Mouse (Mus musculus) heart, embryonic 10.5 days (tissue): Measurements from ENCODE around the gene Scube3. TPM values are rescaled to one million over a fixed set of nuclear protein-coding genes. Genes with fewer than 3 reads are reported as not detected.

ENCODE experiments used
- DNase-seq: peaks from one replicate; pipeline ENCODE4 v3.0.0-alpha.2; 2017; ENCODE audit warnings: low spot score
- H3K27ac ChIP-seq: fragments of 300-500 bp; sonication (generic); 2 replicates; pipeline ENCODE4 v1.5.1; 2016; ENCODE audit warnings: mild to moderate bottlenecking
- H3K27me3 ChIP-seq: fragments of 300-500 bp; sonication (generic); 2 replicates; pipeline ENCODE4 v1.6.1; 2016; ENCODE audit warnings: mild to moderate bottlenecking; ENCODE audit not compliant: poor library complexity, insufficient read depth, severe bottlenecking
- H3K36me3 ChIP-seq: fragments of 300-500 bp; sonication (generic); 2 replicates; pipeline ENCODE4 v1.6.1; 2016; ENCODE audit warnings: mild to moderate bottlenecking, moderate library complexity
- H3K4me1 ChIP-seq: fragments of 300-500 bp; sonication (generic); 2 replicates; pipeline ENCODE4 v1.6.1; 2016; ENCODE audit warnings: mild to moderate bottlenecking
- H3K4me3 ChIP-seq: fragments of 300-500 bp; sonication (generic); 2 replicates; pipeline ENCODE4 v1.5.1; 2016; ENCODE audit warnings: mild to moderate bottlenecking, moderate library complexity
- H3K9me3 ChIP-seq: fragments of 300-500 bp; sonication (generic); 2 replicates; pipeline ENCODE4 v1.6.1; 2016; ENCODE audit warnings: mild to moderate bottlenecking, moderate library complexity
- WGBS: fragments of 180-500 bp; shearing (Covaris S2); methylation state at CpG from one replicate; pipeline ENCODE4 v1.1.7; 2016; 5-methylcytosine and 5-hydroxymethylcytosine counted together
- polyA plus RNA-seq: library from polyadenylated mRNA; unstranded; fragments of >200 nt; fragmentation: Nextera tagmentation; extraction: Ambion mirVana; gene quantifications from 2 replicates; pipeline ENCODE4 v1.2.1, GENCODE M21; 2016

The Scube3 gene
- polyA plus RNA-seq = 2.1 and 5.5 TPM in 2 replicates

DNA sequence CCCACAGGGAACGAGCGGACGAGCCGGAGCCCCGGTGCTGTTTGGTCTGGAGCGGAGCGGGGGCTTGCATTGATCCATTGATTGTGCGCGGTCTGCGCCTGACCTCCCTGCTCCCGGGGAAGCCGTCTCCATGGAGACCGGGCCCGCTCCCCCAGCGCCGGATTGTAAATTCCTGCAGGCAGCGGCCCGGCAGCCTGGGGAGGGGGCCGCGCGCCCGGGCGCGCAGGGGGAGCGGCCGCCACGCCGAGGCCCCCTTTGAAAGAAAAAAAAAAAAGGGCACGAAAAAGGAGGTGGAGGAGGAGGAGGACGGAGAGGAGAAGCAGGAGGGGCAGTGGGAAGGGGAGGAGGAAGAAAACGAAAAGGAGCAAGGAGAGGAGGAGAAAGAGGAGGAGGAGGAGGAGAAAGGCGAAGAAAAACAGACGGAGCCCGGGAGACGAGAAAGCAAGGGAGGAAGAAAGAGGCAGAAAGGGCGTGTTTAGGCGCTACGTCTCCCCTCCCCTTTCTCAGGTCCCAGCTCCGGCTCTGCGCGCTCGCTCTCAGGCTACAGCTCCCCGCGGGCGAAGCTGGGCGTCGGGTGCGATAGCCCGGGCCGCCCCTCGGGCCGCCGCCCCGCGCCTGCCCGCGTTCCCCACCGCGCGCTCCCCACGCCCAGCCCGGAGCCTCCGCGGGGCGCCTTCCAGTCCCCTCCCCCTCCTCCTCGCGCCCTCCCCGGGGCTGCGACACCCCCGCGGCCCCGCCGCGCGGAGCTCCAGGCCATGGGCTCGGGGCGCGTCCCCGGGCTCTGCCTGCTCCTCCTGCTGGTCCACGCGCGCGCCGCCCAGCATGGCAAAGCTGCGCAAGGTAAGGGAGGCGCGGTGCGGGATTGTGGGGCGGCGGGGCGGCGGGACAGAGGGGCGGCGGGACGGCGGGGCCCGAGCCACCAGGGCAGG, at the start of gene Scube3:
TSS of gene Scube3 (plus strand) at position 371 of the 929 bp plus-strand sequence.
- Histone ChIP-seq H3K9me3 (no peaks in the 10 kb centered on the region), H3K4me3 (peak within 1 kb of the TSS; percentile 76), H3K4me1 (peaks cover 77% of the 10 kb centered on the region), H3K27ac (peak within 1 kb of the TSS; percentile 86), H3K27me3 (peaks cover 93% of the 10 kb centered on the region), H3K36me3 (no peaks in the 10 kb centered on the region)
- no peak for DNase-seq
- WGBS = under 1% methylated on average over 67 of the region's 97 CpGs

DNA sequence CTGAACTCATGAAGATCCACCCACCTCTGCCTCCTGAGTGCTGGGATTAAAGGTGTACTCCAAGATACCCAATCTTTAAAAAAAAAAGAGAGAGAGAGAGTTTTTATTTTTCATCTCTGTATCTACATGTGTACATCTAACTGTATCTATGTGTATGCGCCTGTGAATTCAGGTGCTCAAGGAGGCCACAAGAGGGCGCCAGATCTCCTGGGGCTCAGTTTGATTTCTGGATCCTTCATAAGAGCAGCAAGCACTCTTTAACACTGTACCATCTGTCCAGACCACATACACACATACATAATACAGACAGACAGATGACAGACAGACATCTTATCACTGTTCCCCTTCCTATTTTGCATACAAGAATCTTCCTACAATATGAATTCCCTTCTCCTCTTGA, 49.6 kb upstream of the Scube3 start:
- no peak overlapping the region for H3K4me3 ChIP-seq
- peaks cover 13% of the 10 kb centered on the region for H3K4me1 ChIP-seq
- H3K27ac ChIP-seq = no peak overlapping the region
- H3K36me3 ChIP-seq = 0 out of 2 replicates have a peak, but pooled peaks cover 3% of the 10 kb centered on the region
- H3K9me3 ChIP-seq = no peaks in the 10 kb centered on the region
- no peak for DNase-seq
- 83% methylated on average over 2 of the region's 2 CpGs for WGBS
- 0 out of 2 replicates have a peak, but pooled peaks cover under 1% of the 10 kb centered on the region for H3K27me3 ChIP-seq

DNA sequence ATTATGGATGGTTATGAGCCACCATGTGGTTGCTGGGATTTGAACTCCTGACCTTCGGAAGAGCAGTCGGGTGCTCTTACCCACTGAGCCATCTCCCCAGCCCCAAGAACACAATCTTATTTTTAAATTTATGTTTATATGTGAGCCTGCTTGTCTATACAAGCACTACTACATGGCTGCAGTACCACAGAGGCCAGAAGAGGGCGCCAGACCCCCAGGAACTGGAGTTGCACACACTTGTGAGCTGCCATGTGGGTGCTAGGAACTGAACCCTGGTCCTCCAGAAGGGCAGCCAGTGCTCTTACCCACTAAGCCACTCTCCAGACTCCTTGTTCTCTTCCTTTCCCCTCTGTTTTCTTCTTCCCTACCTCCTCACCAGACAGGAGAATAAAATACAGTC, 48.1 kb upstream of the Scube3 start:
- Histone ChIP-seq H3K27ac (no peak overlapping the region), H3K4me3 (no peak overlapping the region), H3K9me3 (no peaks in the 10 kb centered on the region), H3K27me3 (0 out of 2 replicates have a peak, but pooled peaks cover 8% of the 10 kb centered on the region), H3K4me1 (0 out of 2 replicates have a peak, but pooled peaks cover 7% of the 10 kb centered on the region), H3K36me3 (0 out of 2 replicates have a peak, but pooled peaks cover 3% of the 10 kb centered on the region)
- WGBS = 77% methylated on average over 3 of the region's 3 CpGs
- no peak for DNase-seq

DNA sequence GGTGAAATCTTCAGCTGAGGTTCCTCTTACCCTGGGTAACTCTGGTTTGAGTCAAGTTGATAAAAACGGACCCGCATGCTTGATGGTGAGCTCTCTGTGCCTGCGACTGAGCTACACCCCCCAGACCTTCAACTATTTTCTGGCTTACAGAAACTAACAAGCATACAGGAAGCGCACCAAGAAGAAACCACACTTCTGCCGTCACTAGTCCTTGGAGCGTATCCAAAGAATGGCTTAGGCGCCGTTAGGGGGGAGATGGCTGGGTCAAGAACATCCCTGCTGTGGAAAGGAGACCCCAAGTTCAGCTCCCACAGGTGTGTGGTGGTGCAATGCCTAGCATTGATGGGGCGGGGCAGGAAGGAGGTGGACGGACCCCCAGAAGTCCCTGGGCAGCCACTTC, 45.5 kb upstream of the Scube3 start:
- H3K9me3 ChIP-seq = no peaks in the 10 kb centered on the region
- no peak overlapping the region for H3K27ac ChIP-seq
- H3K4me1 ChIP-seq = peaks cover 11% of the 10 kb centered on the region; the same call in 1 of the 2 replicates
- no peak for DNase-seq
- H3K27me3 ChIP-seq = 0 out of 2 replicates have a peak, but pooled peaks cover 8% of the 10 kb centered on the region
- H3K36me3 ChIP-seq = 0 out of 2 replicates have a peak, but pooled peaks cover 3% of the 10 kb centered on the region
- 86% methylated on average over 10 of the region's 10 CpGs for WGBS
- no peak overlapping the region for H3K4me3 ChIP-seq

DNA sequence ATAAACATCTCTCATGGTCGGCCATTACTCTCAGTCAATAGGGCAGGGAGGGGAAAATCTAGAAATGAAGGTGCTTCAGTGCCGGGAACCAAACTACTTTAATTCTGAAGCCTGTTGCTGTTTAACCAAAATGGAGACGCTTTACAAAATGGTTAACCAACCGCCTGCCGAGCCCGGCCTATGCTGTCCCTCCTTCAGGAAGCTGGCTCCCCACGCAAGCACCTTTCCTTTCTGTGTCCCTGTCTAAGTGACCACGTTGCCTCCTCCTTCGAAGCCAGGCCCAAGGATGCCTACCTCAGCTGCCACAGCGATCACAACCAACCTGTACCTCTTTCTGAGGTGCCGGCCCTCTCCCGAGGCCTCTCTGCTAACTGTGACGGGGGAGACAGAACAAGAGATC, 44.6 kb upstream of the Scube3 start:
- 82% methylated on average over 13 of the region's 13 CpGs for WGBS
- 0 out of 2 replicates have a peak, but pooled peaks cover 8% of the 10 kb centered on the region for H3K27me3 ChIP-seq

DNA sequence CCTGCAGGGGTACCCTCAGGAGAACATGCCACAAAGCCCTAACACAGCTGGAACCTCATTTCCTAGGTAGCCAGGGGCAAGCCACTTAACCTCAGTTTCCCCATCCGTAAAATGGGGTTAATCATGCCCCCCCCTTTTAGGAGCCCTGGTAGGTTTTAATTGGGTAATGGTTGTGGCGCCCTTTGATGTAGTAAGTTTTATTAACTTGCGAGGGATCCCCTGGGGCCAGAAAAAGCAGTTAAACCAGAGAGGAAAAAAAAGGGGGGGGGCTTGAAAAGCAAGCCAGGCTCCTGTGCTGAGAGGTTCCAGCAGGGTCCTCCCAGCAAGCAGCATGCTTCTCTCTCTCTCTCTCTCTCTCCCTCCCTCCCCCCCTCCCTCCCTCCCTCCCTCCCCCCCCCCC, 42.9 kb upstream of the Scube3 start:
- no peak overlapping the region for H3K4me3 ChIP-seq
- WGBS = 59% methylated on average over 3 of the region's 3 CpGs
- 0 out of 2 replicates have a peak, but pooled peaks cover 8% of the 10 kb centered on the region for H3K27me3 ChIP-seq
- no peak overlapping the region for H3K27ac ChIP-seq
- no peaks in the 10 kb centered on the region for H3K9me3 ChIP-seq
- H3K36me3 ChIP-seq = no peaks in the 10 kb centered on the region
- peaks cover 16% of the 10 kb centered on the region; the same call in 1 of the 2 replicates for H3K4me1 ChIP-seq
- DNase-seq = no peak

More for the DNA sequence above, 44.6 kb upstream of the Scube3 start:
- H3K36me3 ChIP-seq = 0 out of 2 replicates have a peak, but pooled peaks cover 3% of the 10 kb centered on the region
- H3K9me3 ChIP-seq = no peaks in the 10 kb centered on the region
- no peak for DNase-seq
- H3K4me1 ChIP-seq = peaks cover 11% of the 10 kb centered on the region; the same call in 1 of the 2 replicates
- H3K4me3 ChIP-seq = no peak overlapping the region
- no peak overlapping the region for H3K27ac ChIP-seq

DNA sequence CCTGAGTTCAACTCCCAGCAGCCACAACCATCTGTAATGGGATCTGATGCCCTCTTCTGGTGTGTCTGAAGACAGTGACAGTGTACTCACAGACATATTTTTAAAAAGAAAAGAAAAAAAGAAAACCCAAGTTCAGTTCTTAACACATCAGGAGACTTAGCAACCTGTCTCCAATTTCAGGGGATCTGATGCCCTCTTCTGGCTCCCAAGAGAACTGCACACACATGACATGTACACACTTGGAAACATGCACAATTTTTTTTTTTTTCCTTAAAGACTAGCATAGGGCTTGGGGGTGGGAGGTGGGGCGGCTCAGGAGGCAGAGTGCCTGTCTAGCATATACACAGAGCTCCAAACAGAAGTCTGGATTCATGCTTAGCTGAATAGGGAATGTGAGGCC, 41.3 kb upstream of the Scube3 start:
- H3K4me1 ChIP-seq = peaks cover 16% of the 10 kb centered on the region; the same call in 1 of the 2 replicates
- no peaks in the 10 kb centered on the region for H3K9me3 ChIP-seq
- H3K4me3 ChIP-seq = no peak overlapping the region
- 0 out of 2 replicates have a peak, but pooled peaks cover 8% of the 10 kb centered on the region for H3K27me3 ChIP-seq
- 87% methylated on average over 1 of the region's 1 CpGs for WGBS
- H3K27ac ChIP-seq = no peak overlapping the region
- H3K36me3 ChIP-seq = no peaks in the 10 kb centered on the region
- DNase-seq = no peak

DNA sequence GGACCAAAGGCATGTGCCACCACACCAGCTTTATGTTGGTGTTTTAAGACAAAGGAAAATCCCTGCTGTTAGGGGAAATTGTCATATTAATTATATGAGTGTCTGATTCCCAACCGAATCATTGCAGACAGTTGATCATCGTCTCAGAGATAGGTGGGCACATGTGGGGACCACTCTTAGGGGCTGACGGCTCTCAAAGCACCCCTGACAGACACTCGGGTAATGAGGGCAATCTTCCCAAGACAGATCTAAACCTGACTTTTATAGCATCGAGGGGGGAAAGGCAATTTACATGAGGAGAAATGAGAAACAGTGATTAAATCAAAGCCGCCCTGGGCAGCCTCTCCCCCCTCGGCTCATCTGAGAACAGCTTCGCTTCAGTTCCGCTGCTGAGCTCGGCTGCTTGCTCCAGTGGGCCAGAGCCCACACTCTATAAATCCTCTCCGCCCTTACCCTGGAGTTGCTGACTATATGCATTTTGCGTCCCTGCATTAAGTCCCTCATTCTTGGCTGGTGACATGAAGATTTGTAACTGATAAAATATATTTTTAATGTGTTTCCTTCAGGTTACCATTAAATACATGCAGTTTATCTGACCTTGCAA, 40.6 kb upstream of the Scube3 start:
- H3K4me3 ChIP-seq = no peak overlapping the region
- WGBS = 72% methylated on average over 12 of the region's 12 CpGs
- no peak overlapping the region for H3K27ac ChIP-seq
- DNase-seq = no peak
- H3K27me3 ChIP-seq = 0 out of 2 replicates have a peak, but pooled peaks cover 8% of the 10 kb centered on the region
- no peaks in the 10 kb centered on the region for H3K36me3 ChIP-seq
- peaks cover 16% of the 10 kb centered on the region; the same call in 1 of the 2 replicates for H3K4me1 ChIP-seq
- no peaks in the 10 kb centered on the region for H3K9me3 ChIP-seq

DNA sequence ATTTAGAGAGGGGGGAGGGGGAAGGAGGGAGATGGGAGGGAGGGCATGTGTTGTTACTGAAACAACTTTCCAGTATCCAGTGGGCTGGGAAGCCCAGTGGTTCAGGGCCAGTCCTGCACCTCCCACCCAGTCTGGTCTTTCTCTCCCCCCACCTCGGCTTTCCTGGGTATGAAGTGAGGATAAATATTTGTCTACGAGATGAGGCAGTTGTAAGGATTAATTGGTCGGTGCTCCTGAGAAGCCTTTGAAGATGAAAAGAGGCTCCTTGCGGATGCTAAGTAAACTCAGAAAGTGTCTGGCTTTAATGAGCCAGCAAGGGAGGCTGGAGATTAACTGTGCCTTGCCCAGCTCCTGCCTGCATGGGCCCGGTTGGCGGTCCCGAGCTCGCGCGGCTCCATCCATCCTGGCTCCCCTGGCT, 40.0 kb upstream of the Scube3 start:
- Histone ChIP-seq H3K27ac (no peak overlapping the region), H3K9me3 (no peaks in the 10 kb centered on the region), H3K4me1 (peaks cover 19% of the 10 kb centered on the region), H3K4me3 (no peak overlapping the region), H3K27me3 (0 out of 2 replicates have a peak, but pooled peaks cover 8% of the 10 kb centered on the region), H3K36me3 (no peaks in the 10 kb centered on the region)
- WGBS = 27% methylated on average over 10 of the region's 10 CpGs
- no peak for DNase-seq

DNA sequence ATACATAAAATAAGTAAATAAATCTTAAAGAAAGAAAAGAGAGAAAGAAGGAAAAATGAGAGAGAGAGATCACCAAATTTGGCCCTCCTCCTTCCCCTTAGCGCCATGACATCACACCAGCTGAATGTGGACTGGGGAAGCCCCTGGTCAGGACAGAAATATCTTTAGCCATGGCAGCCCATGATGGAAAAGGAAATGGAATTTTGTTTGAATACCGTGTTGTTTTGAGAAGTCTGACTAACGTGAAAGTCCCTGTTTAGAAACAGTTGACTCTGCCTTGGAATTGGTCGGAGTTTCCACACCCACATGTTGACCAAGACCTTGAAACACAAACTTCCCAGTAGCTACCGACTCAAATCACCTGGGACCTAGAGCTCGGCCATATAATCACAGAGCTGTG, 37.5 kb upstream of the Scube3 start:
- peaks cover 17% of the 10 kb centered on the region for H3K4me1 ChIP-seq
- no peak overlapping the region for H3K4me3 ChIP-seq
- no peak overlapping the region for H3K27ac ChIP-seq
- H3K36me3 ChIP-seq = no peaks in the 10 kb centered on the region
- DNase-seq = no peak
- no peaks in the 10 kb centered on the region for H3K9me3 ChIP-seq
- no peaks in the 10 kb centered on the region for H3K27me3 ChIP-seq
- WGBS = 79% methylated on average over 6 of the region's 6 CpGs

DNA sequence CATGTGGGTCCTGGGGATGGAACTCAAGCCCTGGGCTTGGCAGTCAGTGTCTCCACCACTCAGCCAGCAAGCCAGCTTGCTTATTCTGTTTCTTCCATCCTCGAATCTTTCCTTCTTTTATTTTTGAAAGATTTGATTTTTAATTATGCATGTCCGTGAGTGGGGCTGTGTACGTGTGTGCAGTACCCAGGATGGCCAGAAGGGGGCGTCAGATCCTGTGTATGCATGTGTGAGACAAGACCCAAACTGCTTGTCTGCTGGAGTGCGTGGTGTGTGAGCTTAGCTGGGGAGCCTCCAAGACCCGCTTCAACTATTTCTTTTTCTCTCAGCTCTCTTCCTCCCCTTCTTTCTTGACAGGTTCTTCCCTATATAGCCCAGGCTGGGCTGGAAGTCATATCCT, 35.6 kb upstream of the Scube3 start:
- Histone ChIP-seq H3K36me3 (no peaks in the 10 kb centered on the region), H3K27ac (no peak overlapping the region)
- 78% methylated on average over 6 of the region's 6 CpGs for WGBS

DNA sequence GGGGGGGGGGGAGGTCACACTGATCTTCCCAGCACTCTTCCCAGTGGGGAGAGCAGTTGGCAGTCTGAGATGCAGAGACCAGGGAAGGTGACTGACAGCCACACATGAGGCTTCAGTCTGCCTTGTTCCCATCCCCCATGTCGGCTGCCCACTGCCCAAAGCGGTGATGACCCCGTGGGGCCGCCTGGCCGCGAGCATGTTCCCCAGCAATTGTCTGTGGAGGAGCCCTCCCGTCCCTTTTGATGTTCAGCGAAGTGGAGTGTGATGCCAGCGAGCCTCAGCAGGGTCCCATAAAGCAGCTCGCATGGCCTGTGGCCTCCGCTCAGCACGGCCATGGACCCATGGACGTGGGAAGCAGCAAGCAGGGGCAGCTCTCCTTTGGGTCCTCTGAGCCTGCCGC, 34.7 kb upstream of the Scube3 start:
- WGBS = 21% methylated on average over 14 of the region's 14 CpGs
- Histone ChIP-seq H3K27me3 (no peaks in the 10 kb centered on the region), H3K27ac (peak overlapping the region; percentile 69), H3K4me3 (0 out of 2 replicates have a peak overlapping the region, but pooled peaks have one; percentile 9), H3K4me1 (peaks cover 22% of the 10 kb centered on the region), H3K9me3 (no peaks in the 10 kb centered on the region), H3K36me3 (no peaks in the 10 kb centered on the region)
- no peak for DNase-seq

More for the DNA sequence above, 35.6 kb upstream of the Scube3 start:
- Histone ChIP-seq H3K4me3 (no peak overlapping the region), H3K4me1 (peaks cover 22% of the 10 kb centered on the region), H3K9me3 (no peaks in the 10 kb centered on the region), H3K27me3 (no peaks in the 10 kb centered on the region)
- DNase-seq = no peak
